Mouse (Mus musculus) limb, embryonic 15.5 days (tissue): ENCODE results near the gene B2m. TPM values are rescaled to one million over a fixed set of nuclear protein-coding genes. Genes with fewer than 3 reads are reported as not detected.

Experiments
- polyA plus RNA-seq: library from polyadenylated mRNA; unstranded; fragments of >200 nt; fragmentation: Nextera tagmentation; extraction: Ambion mirVana; gene quantifications from 2 replicates; pipeline ENCODE4 v1.2.1, GENCODE M21; 2015

B2m gene
- polyA plus RNA-seq, 1 experiment from 2014 or later = 344 TPM

Other genes with a start within 250 kb of the B2m start
- 49.3 and 53.3 TPM in 2 replicates for gene Ctdspl2, start 191.7 kb upstream of the B2m start, polyA plus RNA-seq
- 0.22 TPM in 1 of 2 replicates, not detected in the other for gene Mageb3, start 191.6 kb upstream of the B2m start, polyA plus RNA-seq
- 11.1 and 11.5 TPM in 2 replicates for gene Eif3j1, start 119.1 kb upstream of the B2m start, polyA plus RNA-seq
- 7.3 and 7.5 TPM in 2 replicates for gene Spg11, start 29.3 kb upstream of the B2m start, polyA plus RNA-seq
- gene Trim69, start 13.0 kb downstream of the B2m start, polyA plus RNA-seq = 0.10 TPM in 1 of 2 replicates, not detected in the other
- not detected in 2 replicates for gene Patl2, start 38.5 kb downstream of the B2m start, polyA plus RNA-seq
- gene Terb2, start 38.6 kb downstream of the B2m start, polyA plus RNA-seq = not detected in 2 replicates
- 28.2 and 29.0 TPM in 2 replicates for gene Sord, start 87.1 kb downstream of the B2m start, polyA plus RNA-seq
- 0.05 and 0.13 TPM in 2 replicates for gene Duox2, start 150.8 kb downstream of the B2m start, polyA plus RNA-seq
- gene Duoxa2, start 151.2 kb downstream of the B2m start, polyA plus RNA-seq = 0.12 and 0.28 TPM in 2 replicates
- 12.4 and 14.5 TPM in 2 replicates for gene Duoxa1, start 166.0 kb downstream of the B2m start, polyA plus RNA-seq
- gene Duox1, start 168.0 kb downstream of the B2m start, polyA plus RNA-seq = 2.5 and 2.7 TPM in 2 replicates
- gene Shf, start 221.5 kb downstream of the B2m start, polyA plus RNA-seq = 3.5 and 4.3 TPM in 2 replicates